Mouse (Mus musculus) heart, embryonic 14.5 days (tissue): Measurements from ENCODE around the gene Lage3. TPM values are rescaled to one million over a fixed set of nuclear protein-coding genes. Genes with fewer than 3 reads are reported as not detected.

Source experiments
- ATAC-seq: fragments of 200-750 bp; cut with Nextera tagmentation; 2 replicates; pipeline ENCODE4 v1.8.0; 2017; ENCODE audit warnings: low read depth, moderate TSS enrichment; ENCODE audit not compliant: insufficient number of reproducible peaks, insufficient read depth, low FRiP score
- H3K27ac ChIP-seq, 2 experiments: fragments of 200-500 bp in 1 of 2; fragments of 300-500 bp in 1 of 2; sonication (generic) in 1 of 2; replicated peaks in 1 of 2; 2 replicates each; pipeline ENCODE4 v1.5.1; 2012 to 2014; ENCODE audit warnings: low read depth in 2 of 2, low read length in 2 of 2, control low read depth in 1 of 2, mild to moderate bottlenecking in 1 of 2, mixed read lengths in 1 of 2; ENCODE audit not compliant: control insufficient read depth in 1 of 2, insufficient read depth in 1 of 2
- H3K27me3 ChIP-seq: fragments of 300-500 bp; sonication (generic); 2 replicates; pipeline ENCODE4 v1.6.1; 2014; ENCODE audit warnings: mild to moderate bottlenecking, low read length, control low read depth; ENCODE audit not compliant: control insufficient read depth, insufficient read depth
- H3K36me3 ChIP-seq: fragments of 300-500 bp; sonication (generic); 2 replicates; pipeline ENCODE4 v1.6.1; 2014; ENCODE audit warnings: mild to moderate bottlenecking, control low read depth, low read length, mixed read lengths; ENCODE audit not compliant: control insufficient read depth, insufficient read depth
- H3K4me1 ChIP-seq, 2 experiments: fragments of 200-500 bp in 1 of 2; fragments of 300-500 bp in 1 of 2; sonication (generic) in 1 of 2; 2 replicates each; pipeline ENCODE4 v1.6.1; 2012 to 2014; ENCODE audit warnings: low read length in 2 of 2, control low read depth in 1 of 2, mixed read lengths in 1 of 2; ENCODE audit not compliant: control insufficient read depth in 2 of 2, insufficient read depth in 2 of 2
- H3K4me2 ChIP-seq: fragments of 300-500 bp; sonication (generic); 2 replicates; pipeline ENCODE4 v1.6.1; 2014; ENCODE audit warnings: mild to moderate bottlenecking, low read length
- H3K4me3 ChIP-seq, 2 experiments: fragments of 200-500 bp in 1 of 2; fragments of 300-500 bp in 1 of 2; sonication (generic) in 1 of 2; 2 replicates each; pipeline ENCODE4 v1.5.1; 2012 to 2014; ENCODE audit warnings: low read length in 2 of 2, mild to moderate bottlenecking in 2 of 2, control low read depth in 1 of 2, low read depth in 1 of 2, moderate library complexity in 1 of 2; ENCODE audit not compliant: control insufficient read depth in 1 of 2, insufficient read depth in 1 of 2
- H3K9ac ChIP-seq: fragments of 300-500 bp; sonication (generic); 2 replicates; pipeline ENCODE4 v1.6.1; 2014; ENCODE audit warnings: mild to moderate bottlenecking, low read length
- H3K9me3 ChIP-seq: fragments of 300-500 bp; sonication (generic); 2 replicates; pipeline ENCODE4 v1.6.1; 2016; ENCODE audit warnings: low read length, control low read depth; ENCODE audit not compliant: control insufficient read depth
- WGBS: fragments of 180-500 bp; shearing (Covaris S2); extraction: QIAGEN DNeasy Blood & Tissue Kit; methylation state at CpG from one replicate; pipeline ENCODE4 v1.1.7; 2014; 5-methylcytosine and 5-hydroxymethylcytosine counted together
- microRNA-seq: library from miRNA; unstranded; fragments of <30 nt; microRNA quantifications from one replicate; pipeline ENCODE4, GENCODE M21; 2016
- polyA plus RNA-seq: library from polyadenylated mRNA; unstranded; fragments of >200 nt; fragmentation: Nextera tagmentation; extraction: Ambion mirVana; gene quantifications from 2 replicates; pipeline ENCODE4 v1.2.1, GENCODE M21; 2014

Gene Lage3
- polyA plus RNA-seq, 1 experiment from 2014 or later: 103 TPM

GRCm38 (mm10) chrX:74312540-74313464, 40.6 kb downstream of the Lage3 start, which contains the start of gene Fam50a:
Fam50a (plus strand) TSS chrX:74313033.
- WGBS: 20% methylated on average over 56 of the region's 59 CpGs
- H3K4me2 ChIP-seq: peak within 1 kb of the TSS; percentile 75

GRCm38 (mm10) chrX:74304867-74305700, 48.3 kb downstream of the Lage3 start, which contains the start of gene Gdi1:
Gdi1 (plus strand) TSS chrX:74304998.
- Histone ChIP-seq H3K4me3 (peak within 1 kb of the TSS; percentile 58 to 89), H3K9ac (peak within 1 kb of the TSS; percentile 81), H3K27ac (peak within 1 kb of the TSS; percentile 89 to 96), H3K36me3 (peaks cover 76% of the 10 kb centered on the region), H3K4me2 (peak within 1 kb of the TSS; percentile 71), H3K27me3 (no peaks in the 10 kb centered on the region), H3K9me3 (no peaks in the 10 kb centered on the region), H3K4me1 (peaks cover 0 to 5% of the 10 kb centered on the region in 2 experiments; a peak in 2 of 4 replicates)
- ATAC-seq: peak; percentile 82
- WGBS: 19% methylated on average over 39 of the region's 41 CpGs

More at GRCm38 (mm10) chrX:74312540-74313464, 40.6 kb downstream of the Lage3 start, which contains the start of gene Fam50a:
- no peaks in the 10 kb centered on the region for H3K27me3 ChIP-seq
- peaks cover 53% of the 10 kb centered on the region for H3K36me3 ChIP-seq
- peak within 1 kb of the TSS; percentile 60 to 79 for H3K4me3 ChIP-seq
- ATAC-seq: peak; percentile 93
- H3K9ac ChIP-seq: peak within 1 kb of the TSS; percentile 80
- H3K27ac ChIP-seq: peak within 1 kb of the TSS; percentile 85 to 86
- H3K9me3 ChIP-seq: no peaks in the 10 kb centered on the region
- H3K4me1 ChIP-seq: no peaks in the 10 kb centered on the region; a peak in 1 of 4 replicates

Small RNA genes lying within 50 kb of the gene (microRNA-seq; reads per million reads assigned to microRNA genes)
- not detected for gene Mir7092

Other genes starting within 250 kb of the Lage3 start
- not detected in 2 replicates for gene Opn1mw, start 226.2 kb downstream of the Lage3 start, polyA plus RNA-seq
- 10.9 and 11.7 TPM in 2 replicates for gene Mecp2, start 218.3 kb downstream of the Lage3 start, polyA plus RNA-seq
- not detected in 2 replicates for gene Tex28, start 185.8 kb downstream of the Lage3 start, polyA plus RNA-seq
- 0.14 TPM in 1 of 2 replicates, not detected in the other for gene Tktl1, start 176.4 kb downstream of the Lage3 start, polyA plus RNA-seq
- gene Flna, start 103.8 kb downstream of the Lage3 start, polyA plus RNA-seq: 150 and 157 TPM in 2 replicates
- 13.9 and 17.8 TPM in 2 replicates for gene Emd, start 98.9 kb downstream of the Lage3 start, polyA plus RNA-seq
- gene Rpl10, start 82.8 kb downstream of the Lage3 start, polyA plus RNA-seq: 455 and 540 TPM in 2 replicates
- gene Taz, start 71.7 kb downstream of the Lage3 start, polyA plus RNA-seq: 59.5 and 64.5 TPM in 2 replicates
- gene Dnase1l1, start 71.3 kb downstream of the Lage3 start, polyA plus RNA-seq: 15.2 and 17.3 TPM in 2 replicates
- gene Atp6ap1, start 56.5 kb downstream of the Lage3 start, polyA plus RNA-seq: 110 and 118 TPM in 2 replicates
- 120 and 130 TPM in 2 replicates for gene Gdi1, start 48.6 kb downstream of the Lage3 start, polyA plus RNA-seq
- gene Fam50a, start 40.6 kb downstream of the Lage3 start, polyA plus RNA-seq: 40.2 and 43.2 TPM in 2 replicates
- gene Plxna3, start 24.6 kb downstream of the Lage3 start, polyA plus RNA-seq: 3.3 and 5.4 TPM in 2 replicates
- 64.3 and 67.2 TPM in 2 replicates for gene Ubl4a, start 19.6 kb upstream of the Lage3 start, polyA plus RNA-seq
- gene Slc10a3, start 19.7 kb upstream of the Lage3 start, polyA plus RNA-seq: 14.4 and 14.5 TPM in 2 replicates
- gene Fam3a, start 39.7 kb upstream of the Lage3 start, polyA plus RNA-seq: 28.1 and 29.9 TPM in 2 replicates
- gene Ikbkg, start 39.7 kb upstream of the Lage3 start, polyA plus RNA-seq: 21.5 and 22.1 TPM in 2 replicates
- 16.0 and 17.9 TPM in 2 replicates for gene G6pdx, start 75.6 kb upstream of the Lage3 start, polyA plus RNA-seq
- gene Gm6880, start 127.8 kb upstream of the Lage3 start, polyA plus RNA-seq: not detected in 2 replicates
- gene Olfr1326-ps1, start 221.3 kb upstream of the Lage3 start, polyA plus RNA-seq: not detected in 2 replicates
- not detected in 2 replicates for gene Olfr1325, start 239.1 kb upstream of the Lage3 start, polyA plus RNA-seq